Mouse (Mus musculus) urinary bladder, adult 18-20 months (tissue): ENCODE data around the gene Tank.

Source experiments
- DNase-seq, 2 experiments: peaks; one replicate each; pipeline ENCODE4 v3.0.0; 2022; ENCODE audit warnings: low spot score in 2 of 2, mixed read lengths in 2 of 2

Tank gene

GRCm38 (mm10) chr2:61580555-61581080 lies 2.2 kb downstream of the Tank start:
- no peak for DNase-seq

- DNase-seq, result no peak
These were observed 4.4 kb downstream of the Tank start for GRCm38 (mm10) chr2:61582578-61583315.

DNA sequence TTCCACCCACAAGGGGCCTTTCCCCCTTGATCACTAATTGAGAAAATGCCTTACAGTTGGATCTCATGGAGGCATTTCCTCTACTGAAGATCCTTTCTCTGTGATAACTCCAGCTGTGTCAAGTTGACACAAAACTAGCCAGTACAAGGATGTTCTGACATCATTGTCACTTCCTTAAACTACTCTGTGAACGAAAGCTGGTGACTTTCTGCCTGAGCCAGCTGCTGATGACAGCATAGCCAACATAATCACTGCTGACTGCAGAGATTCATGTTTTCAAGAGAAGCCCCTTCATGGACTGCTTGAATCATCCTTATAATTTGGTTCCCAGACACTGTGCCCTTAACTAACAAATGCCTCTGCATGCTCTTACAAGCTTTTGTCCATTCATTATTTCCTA lies 7.1 kb downstream of the Tank start:
- no peak for DNase-seq

GRCm38 (mm10) chr2:61586166-61586565 lies 7.8 kb downstream of the Tank start:
- DNase-seq, result no peak

DNA sequence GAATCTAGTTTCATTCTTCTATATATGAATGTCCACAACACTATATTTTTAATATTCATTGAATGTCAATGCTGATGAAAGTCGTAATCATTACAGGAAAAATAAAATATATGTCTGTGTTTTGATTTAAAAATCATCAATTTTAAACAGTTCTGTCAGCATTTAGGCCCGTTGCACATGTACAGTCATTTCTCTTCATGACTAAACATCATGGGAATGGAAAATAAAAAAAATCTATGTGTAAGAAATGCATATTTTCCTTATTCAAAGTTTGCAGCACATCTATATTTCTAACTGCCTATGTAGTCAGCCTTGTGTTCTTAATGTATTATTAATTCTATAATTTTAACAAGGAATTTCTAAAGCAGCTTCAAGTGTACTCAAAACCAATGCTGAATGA lies 12.4 kb downstream of the Tank start:
- no peak for DNase-seq

GRCm38 (mm10) chr2:61592095-61592494 lies 13.7 kb downstream of the Tank start:
- no peak for DNase-seq

DNA sequence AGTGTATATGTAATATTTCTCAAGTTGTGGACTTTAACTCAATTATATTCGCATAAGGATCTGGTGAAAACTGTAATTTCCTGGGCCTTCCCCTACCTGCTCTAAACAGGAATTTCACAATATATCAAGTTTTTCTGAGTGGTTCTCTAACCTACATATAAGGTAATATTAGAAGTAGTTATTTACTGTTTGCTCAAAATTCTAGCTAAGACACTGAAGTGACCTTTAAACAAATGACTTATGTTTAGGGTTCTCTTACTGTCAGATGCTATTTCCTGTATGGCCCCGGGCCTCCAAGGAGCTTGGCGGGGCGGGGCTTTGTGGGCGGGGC lies 14.3 kb downstream of the Tank start:
- no peak for DNase-seq

DNA sequence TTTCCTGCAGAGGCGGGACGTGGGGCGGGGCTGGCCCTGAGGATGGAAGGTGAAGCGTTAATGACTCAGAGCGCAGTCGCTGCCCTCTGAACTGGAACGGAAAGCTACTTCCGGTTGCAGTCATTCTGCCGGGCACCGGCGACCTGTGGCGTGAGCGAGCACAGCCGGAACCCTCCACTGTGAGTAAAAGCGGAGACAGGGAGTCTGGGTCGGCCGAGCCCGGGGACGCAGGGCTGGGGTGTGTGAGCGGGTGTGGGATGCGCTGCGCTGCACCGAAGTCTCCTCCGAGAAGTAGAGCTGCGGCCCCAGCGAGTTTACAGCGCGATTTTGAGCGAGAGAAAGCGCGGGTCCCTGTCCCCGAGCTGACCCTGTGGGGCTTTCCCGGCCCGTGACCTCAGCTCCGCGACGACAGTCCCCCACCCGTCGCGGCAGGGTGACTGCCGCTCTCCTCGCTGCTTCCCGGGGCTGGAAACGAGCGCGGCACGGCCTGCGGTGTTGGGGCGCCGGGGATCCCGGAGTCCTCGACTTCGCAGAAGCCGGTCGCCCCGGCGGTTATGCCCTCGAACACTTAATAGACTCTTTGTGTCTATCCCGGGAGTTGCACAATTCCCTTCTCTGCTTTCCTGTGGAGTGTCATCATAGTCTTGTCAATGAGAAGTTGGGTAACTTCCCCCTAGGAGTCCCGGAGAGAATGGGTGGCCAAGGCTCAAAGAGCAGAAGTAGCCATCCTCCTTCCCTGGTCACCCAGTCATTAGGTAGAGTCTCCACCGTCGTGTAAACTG lies 14.8 kb downstream of the Tank start:
- peak; percentile 91 to 95 for DNase-seq

- DNase-seq, result no peak
These were observed 15.5 kb downstream of the Tank start for GRCm38 (mm10) chr2:61593871-61594304.

- DNase-seq, result no peak
These were observed 21.3 kb downstream of the Tank start for GRCm38 (mm10) chr2:61599730-61600129.

GRCm38 (mm10) chr2:61603461-61603860 lies 25.1 kb downstream of the Tank start:
- DNase-seq, result no peak

- no peak for DNase-seq
These were observed 28.6 kb downstream of the Tank start for GRCm38 (mm10) chr2:61606942-61607341.

- no peak for DNase-seq
These were observed 45.6 kb downstream of the Tank start for GRCm38 (mm10) chr2:61623996-61624395.

GRCm38 (mm10) chr2:61630864-61631555 lies 52.6 kb downstream of the Tank start:
- no peak for DNase-seq

- DNase-seq, result no peak
These were observed 56.7 kb downstream of the Tank start for GRCm38 (mm10) chr2:61635099-61635498.

- DNase-seq, result no peak
These were observed 59.8 kb downstream of the Tank start for GRCm38 (mm10) chr2:61638182-61638581.

DNA sequence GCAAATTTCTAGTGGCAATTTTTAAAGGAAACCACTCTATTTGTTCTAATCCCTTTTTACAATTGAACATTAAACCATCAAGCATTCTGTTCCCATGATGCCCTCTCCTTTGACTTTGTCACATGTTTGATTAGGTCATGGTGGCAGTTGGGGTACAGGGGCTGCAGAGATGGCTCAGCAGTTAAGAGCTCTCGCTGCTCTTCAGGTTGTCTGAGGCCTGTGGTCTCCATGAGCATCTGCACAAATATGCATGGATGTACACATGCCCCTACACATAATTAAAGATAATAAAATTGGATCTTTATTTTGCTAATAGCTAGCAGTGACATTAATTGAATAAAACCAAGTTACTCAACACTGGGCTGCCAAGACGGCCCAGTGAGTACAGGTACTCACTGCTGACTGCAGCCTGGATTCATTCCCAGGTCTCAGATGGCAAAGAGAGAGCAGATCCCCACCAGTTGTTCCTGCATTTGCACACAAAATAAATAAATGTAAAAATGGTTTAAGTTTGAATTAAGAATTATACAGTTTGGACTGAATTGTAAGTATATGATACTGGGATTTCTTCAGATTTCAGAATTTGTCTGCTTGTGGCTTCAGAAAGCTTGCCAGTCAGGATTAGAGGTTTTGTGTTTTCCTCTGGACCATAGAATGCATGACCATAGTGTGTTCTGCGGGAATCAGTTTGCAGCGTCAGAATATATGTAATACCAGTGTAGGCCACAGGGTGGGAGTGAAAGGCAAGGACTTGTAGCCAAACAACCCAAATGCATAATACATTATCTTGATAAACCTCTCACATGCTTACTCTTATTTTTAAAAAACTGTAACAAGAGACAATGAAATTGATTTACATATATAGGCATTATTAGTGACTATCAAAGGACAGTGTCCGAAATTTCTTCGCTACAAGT lies 64.3 kb downstream of the Tank start:
- no peak for DNase-seq

GRCm38 (mm10) chr2:61651206-61651605 lies 72.8 kb downstream of the Tank start:
- DNase-seq, result no peak

- no peak for DNase-seq
These were observed 73.3 kb downstream of the Tank start for GRCm38 (mm10) chr2:61651640-61652039.

GRCm38 (mm10) chr2:61655046-61655381 lies 76.6 kb downstream of the Tank start:
- DNase-seq, result no peak
